In genomic region chr6:39429007-39429788, GRCm38 (mm10) we compare ENCODE assay signal across 19 mouse cellular contexts. TPM values are rescaled to one million over a fixed set of nuclear protein-coding genes. Genes with fewer than 3 reads are reported as not detected.
DNase-seq lines count a peak whose midpoint lies in the region; ATAC-seq lines count a peak whose summit lies in the region.
"Had no signal": no experiment of that assay in that cellular context is flagged by ENCODE, and none has a peak within 500 bp of the region (broad histone marks: within the 10 kb centered on the region; RNA-seq: fewer than 3 reads in every experiment).

No protein-coding gene starts in this region.

- no peaks in the 10 kb centered on the region for H3K9me3 ChIP-seq in liver, embryonic 12.5 days (replicated peaks)
- H3K9me3 ChIP-seq: limb, embryonic 15.5 days had no signal

- H3K4me1 ChIP-seq in liver, embryonic 12.5 days, result peaks cover 82% of the 10 kb centered on the region
- H3K4me1 ChIP-seq: limb, embryonic 15.5 days had no signal

- H3K27ac ChIP-seq in liver, embryonic 12.5 days, result peak overlapping the region; percentile 95
- H3K27ac ChIP-seq: limb, embryonic 15.5 days; macrophage had no signal

- peak; percentile 78 for ATAC-seq in liver, embryonic 12.5 days
- ATAC-seq: hindbrain, embryonic 16.5 days had no signal

- H3K27me3 ChIP-seq in liver, embryonic 12.5 days (replicated peaks), result no peaks in the 10 kb centered on the region
- H3K27me3 ChIP-seq: CH12.LX; limb, embryonic 15.5 days had no signal

- no peaks in the 10 kb centered on the region for H3K36me3 ChIP-seq in liver, embryonic 12.5 days
- H3K36me3 ChIP-seq: limb, embryonic 15.5 days had no signal

- 47% methylated on average over 6 of the region's 6 CpGs for WGBS in liver, embryonic 12.5 days (ENCODE audit: insufficient replicate concordance)

- DNase-seq in ovary, adult 18-20 months (ENCODE audit: low spot score), result peak; percentile 26
- DNase-seq in ovary, postnatal 14 days (ENCODE audit: low spot score), result no peak
- peak; percentile 87 for DNase-seq in c-Kit-negative CD71-positive TER-119-positive erythroid progenitor cells, embryonic 14.5 days (ENCODE audit: low read depth, low spot score)
- DNase-seq in spleen, postnatal 36 days (ENCODE audit: low spot score in 2 of 2), result peak; percentile 34 to 73
- DNase-seq in gastrocnemius, postnatal 4 days (ENCODE audit: low spot score in 2 of 2), result no peak
- no peak for DNase-seq in adrenal gland, adult 18-20 months (ENCODE audit: low spot score in 2 of 2)
- DNase-seq: adrenal gland, postnatal 14 days; cerebellum, adult 11-12 months; gastrocnemius, postnatal 25 days; heart, postnatal 10 days; kidney, adult 8-10 months; kidney, postnatal 4 days had no signal

- H3K9ac ChIP-seq in liver, embryonic 12.5 days, result peak overlapping the region; percentile 57
- H3K9ac ChIP-seq: limb, embryonic 15.5 days had no signal

- peak overlapping the region; percentile 58 for H3K4me2 ChIP-seq in liver, embryonic 12.5 days
- H3K4me2 ChIP-seq: limb, embryonic 15.5 days had no signal

- no peak overlapping the region; the same call in 1 of the 2 replicates for H3K4me3 ChIP-seq in liver, embryonic 12.5 days
- H3K4me3 ChIP-seq: limb, embryonic 15.5 days had no signal

RNA-seq across cellular contexts. Expression of gene Mkrn1, which starts 8.9 kb away (rescaled TPM):
- polyA plus RNA-seq in liver, embryonic 12.5 days (2016; fragmentation: Nextera tagmentation; extraction: Ambion mirVana), result 160 and 163 TPM in 2 replicates
- total RNA-seq in gastrocnemius, postnatal 4 days (2021), result 10 to 100 TPM; 20.9 to 26.1 TPM
- total RNA-seq in adrenal gland, adult 18-20 months (2021), result 10 to 100 TPM; 64.0 to 72.7 TPM

RNA-seq across cellular contexts. Expression of gene Rab19, which starts 48.2 kb away (rescaled TPM):
- 0.11 and 0.27 TPM in 2 replicates for polyA plus RNA-seq in liver, embryonic 12.5 days (2016; fragmentation: Nextera tagmentation; extraction: Ambion mirVana)
- under 1 TPM in 1 of 2 experiments, not detected in 1; 0.22 TPM for total RNA-seq in gastrocnemius, postnatal 4 days (2021)
- not detected for total RNA-seq in adrenal gland, adult 18-20 months (2021)
- total RNA-seq: left cerebral cortex, adult 18-20 months had no signal
- polyA plus RNA-seq: neural tube, embryonic 14.5 days had no signal

RNA-seq across cellular contexts. Expression of gene Slc37a3, which starts 51.7 kb away (rescaled TPM):
- 8.0 and 10.3 TPM in 2 replicates for polyA plus RNA-seq in liver, embryonic 12.5 days (2016; fragmentation: Nextera tagmentation; extraction: Ambion mirVana)
- total RNA-seq in gastrocnemius, postnatal 4 days (2021), result 10 to 100 TPM; 36.9 to 39.4 TPM
- 10 to 100 TPM; 33.1 to 35.8 TPM for total RNA-seq in adrenal gland, adult 18-20 months (2021)

Comparison
In these comparisons a context has a peak if more than half of its experiments do, and no peak if none do; other contexts are left out.
1. DNase-seq: peak in ovary, adult 18-20 months (single experiment), c-Kit-negative CD71-positive TER-119-positive erythroid progenitor cells, embryonic 14.5 days (single experiment) and spleen, postnatal 36 days (2 of 2); none in ovary, postnatal 14 days (single experiment), gastrocnemius, postnatal 4 days (0 of 2) and adrenal gland, adult 18-20 months (0 of 2).